Mouse (Mus musculus): ENCODE measurements around the gene Cops7b.

- TF ChIP-seq POLR2A (IDR thresholded peaks at IDR 0.05; ENCODE audit: control insufficient read depth in 1 of 2, insufficient read depth in 1 of 2, low read depth in 1 of 2, low read length in 2 of 2, poor library complexity in 1 of 2) (peak; percentile 16 to 73; a peak in 2 of 4 replicates), CTCF (IDR thresholded peaks at IDR 0.05 in 2 of 3, conservative IDR thresholded peaks at IDR 0.05 in 1 of 3; ENCODE audit: control insufficient read depth in 1 of 3, insufficient read depth in 1 of 3, low read depth in 2 of 3, low read length in 3 of 3, poor library complexity in 1 of 3, severe bottlenecking in 1 of 3) (no peak), E2F4 (IDR thresholded peaks at IDR 0.05; ENCODE audit: borderline replicate concordance, low read depth, low read length) (peak; percentile 79; the same call in 1 of the 2 replicates), ETS1 (IDR thresholded peaks at IDR 0.05; ENCODE audit: low read depth, low read length) (peak; percentile 39; the same call in 1 of the 2 replicates), GABPA (IDR thresholded peaks at IDR 0.05; ENCODE audit: low read depth, low read length) (no peak; the same call in 1 of the 2 replicates), SMC3 (IDR thresholded peaks at IDR 0.05; ENCODE audit: low read depth, low read length) (no peak), GATA1 (IDR thresholded peaks at IDR 0.05; ENCODE audit: low read depth, low read length) (no peak; the same call in 1 of the 2 replicates)
Measured at GRCm38 (mm10) chr1:86582451-86583096, at the start of gene Cops7b, which contains the start of gene Pde6d.
